Mouse (Mus musculus) CH12.LX (cell line): ENCODE measurements around the gene Pim2.
"Not testable (repeated sequence)": the region's sequence is repeated elsewhere in the genome, so short reads cannot be mapped to it uniquely, and the experiment has no call there.

Source experiments
- BHLHE40 ChIP-seq: IDR thresholded peaks from 2 replicates; pipeline ENCODE4 v1.6.1; 2011; ENCODE audit warnings: mild to moderate bottlenecking, low read depth, low read length, improper control_type of control experiment
- CHD2 ChIP-seq: IDR thresholded peaks from 2 replicates; pipeline ENCODE4 v1.6.1; 2011; ENCODE audit warnings: low read length, improper control_type of control experiment
- CTCF ChIP-seq, 2 experiments: IDR thresholded peaks in 1 of 2; conservative IDR thresholded peaks in 1 of 2; 2 replicates each; pipeline ENCODE4 v1.5.1; 2011 to 2012; ENCODE audit warnings: low read depth in 2 of 2, low read length in 2 of 2, improper control_type of control experiment in 1 of 2, inconsistent platforms in 1 of 2, mild to moderate bottlenecking in 1 of 2, moderate library complexity in 1 of 2
- ELF1 ChIP-seq: IDR thresholded peaks from 2 replicates; pipeline ENCODE4 v1.6.1; 2014; ENCODE audit warnings: low read depth, mild to moderate bottlenecking, inconsistent platforms, low read length, improper control_type of control experiment
- JUND ChIP-seq: conservative IDR thresholded peaks from 2 replicates; pipeline ENCODE4 v1.6.1; 2011; ENCODE audit warnings: low read depth, low read length, improper control_type of control experiment
- MAFK ChIP-seq: IDR thresholded peaks from 2 replicates; pipeline ENCODE4 v1.6.1; 2011; ENCODE audit warnings: low read length, improper control_type of control experiment; ENCODE audit not compliant: insufficient replicate concordance
- MAX ChIP-seq: IDR thresholded peaks from 2 replicates; pipeline ENCODE4 v1.6.1; 2011; ENCODE audit warnings: low read length, improper control_type of control experiment
- MEF2A ChIP-seq: IDR thresholded peaks from 2 replicates; pipeline ENCODE4 v1.6.1; 2014; ENCODE audit warnings: low read depth, mild to moderate bottlenecking, inconsistent platforms, low read length, improper control_type of control experiment, borderline replicate concordance
- MYC ChIP-seq: IDR thresholded peaks from 2 replicates; pipeline ENCODE4 v1.6.1; 2011; ENCODE audit warnings: low read depth, mild to moderate bottlenecking, improper control_type of control experiment, low read length
- NRF1 ChIP-seq: IDR thresholded peaks from 2 replicates; pipeline ENCODE4 v1.6.1; 2014; ENCODE audit warnings: low read depth, mild to moderate bottlenecking, inconsistent platforms, low read length, improper control_type of control experiment, moderate library complexity
- POLR2A ChIP-seq: IDR thresholded peaks from 2 replicates; pipeline ENCODE4 v1.6.1; 2011; ENCODE audit warnings: low read depth, mild to moderate bottlenecking, improper control_type of control experiment, low read length
- UBTF ChIP-seq: IDR thresholded peaks from 2 replicates; pipeline ENCODE4 v1.6.1; 2012; ENCODE audit warnings: low read depth, mild to moderate bottlenecking, inconsistent platforms, low read length, improper control_type of control experiment, moderate library complexity
- ZC3H11A ChIP-seq: IDR thresholded peaks from 2 replicates; pipeline ENCODE4 v1.6.1; 2012; ENCODE audit warnings: low read depth, mild to moderate bottlenecking, inconsistent platforms, low read length, improper control_type of control experiment

GRCm38 (mm10) chrX:7915669-7916068 is 37.6 kb downstream of the Pim2 start:
- not testable (repeated sequence) for TF ChIP-seq MYC, MAX, UBTF, NRF1, MEF2A, ZC3H11A, JUND, POLR2A, CHD2, ELF1, BHLHE40, MAFK
- TF ChIP-seq CTCF (conservative IDR thresholded peaks at IDR 0.05 in 1 of 2, IDR thresholded peaks at IDR 0.05 in 1 of 2; ENCODE audit: low read depth in 2 of 2, low read length in 2 of 2) = peak in 1 of 2 experiments; percentile 38; a peak in 2 of 4 replicates
